Mouse (Mus musculus): ENCODE measurements around the gene Enc1.

Gene Enc1

DNA sequence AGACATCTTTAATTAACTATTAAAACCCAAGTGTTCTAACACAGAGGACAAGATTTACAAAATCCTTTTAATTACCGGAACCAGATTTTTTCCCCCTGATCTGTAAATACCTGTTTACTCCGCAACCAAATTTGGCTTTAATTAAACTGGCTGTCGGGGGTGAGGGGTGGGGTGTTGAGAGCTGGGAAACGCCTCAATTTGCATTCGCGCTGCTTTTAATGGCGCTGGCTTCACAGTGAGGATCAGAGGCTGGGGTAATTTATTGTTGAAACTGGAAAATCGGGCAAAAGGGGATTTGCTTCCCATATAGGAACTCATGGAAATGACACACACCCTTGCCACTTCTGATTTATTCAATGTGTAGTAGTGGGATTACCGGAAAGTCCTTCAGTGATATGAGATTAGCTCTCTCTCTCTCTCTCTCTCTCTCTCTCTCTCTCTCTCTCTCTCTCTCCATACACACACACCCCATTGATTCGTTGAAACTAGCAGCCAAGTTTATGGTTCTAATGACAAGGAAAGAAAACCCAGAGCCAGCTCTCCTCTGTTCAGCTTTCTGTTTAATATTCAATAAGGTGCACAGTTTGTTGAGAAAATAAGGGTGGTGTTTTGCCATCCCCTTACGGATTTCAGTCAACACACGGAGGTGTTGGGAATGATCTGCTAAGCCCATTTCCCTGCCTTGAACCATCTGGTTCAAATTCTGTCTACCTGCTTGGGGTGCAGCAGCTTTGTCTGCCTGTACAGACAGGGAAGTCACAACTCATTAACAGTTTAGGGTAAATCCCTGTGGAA, 51.7 kb downstream of the Enc1 start:
- DNase-seq: no peak

DNA sequence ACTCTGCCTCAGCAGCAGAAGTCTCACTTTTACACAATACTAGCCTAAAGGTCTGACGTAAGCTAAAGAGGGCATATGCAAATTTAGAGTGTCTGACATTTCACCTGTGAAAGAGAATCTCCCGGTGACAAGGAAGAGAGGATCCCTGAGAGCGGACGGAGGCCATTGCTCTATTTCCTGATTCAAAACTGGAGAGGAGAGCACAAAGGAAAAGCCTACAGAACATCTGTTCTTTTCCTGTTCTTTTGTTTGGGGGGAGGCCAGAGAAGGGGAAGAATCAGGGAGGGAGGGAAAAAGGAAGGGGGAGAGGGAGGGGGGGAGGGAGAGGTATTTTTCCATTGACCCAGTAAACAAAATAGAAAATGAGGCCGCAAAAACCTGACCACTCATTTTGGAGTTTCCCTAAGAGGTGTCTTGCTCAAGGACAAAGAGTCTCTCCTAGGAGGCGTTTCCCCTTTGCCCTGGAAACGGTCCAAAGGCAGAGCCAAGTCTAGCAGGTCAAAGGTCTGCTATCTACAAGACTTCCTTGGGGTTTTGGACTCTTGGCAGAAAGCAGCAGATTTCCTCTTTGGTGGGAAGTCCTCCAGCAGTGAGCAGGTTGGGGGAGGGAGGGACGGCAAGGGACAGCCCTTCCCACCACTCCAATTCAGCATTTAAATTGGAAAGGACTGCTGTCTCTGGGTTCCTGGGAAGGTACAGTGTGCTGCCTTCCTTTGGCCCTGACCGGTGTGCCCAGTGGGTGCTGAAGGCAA, 54.4 kb downstream of the Enc1 start:
- peak; percentile 59 to 73 for DNase-seq

DNA sequence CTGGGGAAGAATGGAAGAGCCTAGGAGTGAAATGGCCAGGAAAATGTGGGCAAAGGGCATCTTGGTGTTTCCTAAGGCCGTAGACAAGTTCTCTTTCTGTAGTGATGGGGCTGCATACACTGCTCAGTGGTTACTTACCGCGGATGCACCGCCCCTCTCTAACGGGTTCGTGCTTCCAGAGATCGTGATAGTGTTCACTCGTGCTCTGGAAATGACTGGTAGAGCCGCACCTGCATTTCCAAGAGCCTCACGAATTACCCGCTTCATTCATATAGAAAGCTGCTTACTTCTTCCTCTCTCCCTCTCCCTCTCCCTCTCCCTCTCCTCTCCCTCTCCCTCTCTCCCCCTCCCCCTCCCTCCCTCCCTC, 54.9 kb downstream of the Enc1 start:
- DNase-seq: no peak

DNA sequence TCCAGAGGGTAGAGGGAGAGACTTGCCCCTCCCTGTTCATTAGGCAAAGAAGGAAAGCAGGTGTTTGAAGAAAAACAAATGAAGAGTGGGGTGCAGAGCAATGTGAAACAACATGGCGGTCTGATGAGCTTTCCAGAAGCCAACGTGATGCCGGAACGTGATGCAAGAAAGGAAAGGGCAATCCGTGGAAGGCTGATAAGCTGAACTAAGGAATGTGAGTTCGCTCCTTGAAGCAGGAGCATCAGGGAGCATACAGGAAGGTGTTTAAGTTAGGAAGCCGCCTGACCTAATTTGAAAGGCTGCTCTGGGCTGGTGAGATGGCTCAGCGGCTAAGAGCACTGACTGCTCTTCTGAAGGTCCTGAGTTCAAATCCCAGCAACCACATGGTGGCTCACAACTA, 55.4 kb downstream of the Enc1 start:
- DNase-seq: no peak

DNA sequence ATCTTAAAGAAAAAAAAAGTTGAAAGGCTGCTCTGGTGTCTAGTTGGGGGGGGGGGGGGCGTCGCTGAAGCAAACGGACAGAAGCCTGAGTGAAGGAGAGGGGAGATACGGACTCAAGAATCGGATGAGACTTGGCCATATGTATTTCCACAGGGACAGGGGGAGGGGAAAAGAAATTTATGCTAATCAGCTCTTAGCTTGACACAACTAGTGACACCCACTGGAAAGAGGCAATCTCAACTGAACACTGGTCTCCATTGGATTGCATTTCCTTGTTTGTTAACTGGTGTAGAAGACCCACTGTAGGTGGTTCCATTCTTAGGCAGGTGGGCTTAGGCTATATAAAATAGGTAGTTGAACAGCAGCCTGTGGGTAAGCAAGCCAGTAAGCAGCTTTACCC, 55.9 kb downstream of the Enc1 start:
- DNase-seq: no peak

DNA sequence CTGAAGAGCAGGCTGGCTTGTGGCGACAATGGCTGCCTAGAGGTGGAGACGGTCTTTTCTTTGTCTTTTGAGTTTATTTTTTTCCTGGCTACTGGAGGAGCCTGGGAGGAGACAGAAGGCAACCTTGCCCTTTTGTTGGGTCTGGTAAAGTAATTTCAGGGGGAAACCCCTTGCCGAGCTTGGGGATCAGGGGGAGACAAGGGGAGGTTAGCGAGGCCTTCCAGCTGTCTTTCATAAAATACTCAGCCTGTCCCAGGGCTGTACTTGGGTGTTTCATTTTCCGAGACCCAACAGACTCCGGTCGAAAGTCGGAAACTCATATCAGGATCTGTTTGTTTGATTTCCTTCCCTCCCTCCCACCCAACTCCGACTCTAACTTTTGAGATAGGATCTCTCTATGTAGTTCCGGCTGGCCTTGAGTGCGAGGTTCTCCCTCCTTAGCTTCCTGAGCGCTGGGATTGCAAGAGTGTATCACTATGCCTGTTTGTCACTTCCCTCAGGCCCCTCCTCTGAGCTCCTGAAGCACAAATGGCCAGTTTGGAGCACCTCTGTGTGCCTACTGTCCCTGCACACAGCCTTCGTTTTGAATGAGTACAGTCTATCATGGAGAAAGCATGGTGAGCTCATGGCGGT, 56.6 kb downstream of the Enc1 start:
- DNase-seq: no peak

DNA sequence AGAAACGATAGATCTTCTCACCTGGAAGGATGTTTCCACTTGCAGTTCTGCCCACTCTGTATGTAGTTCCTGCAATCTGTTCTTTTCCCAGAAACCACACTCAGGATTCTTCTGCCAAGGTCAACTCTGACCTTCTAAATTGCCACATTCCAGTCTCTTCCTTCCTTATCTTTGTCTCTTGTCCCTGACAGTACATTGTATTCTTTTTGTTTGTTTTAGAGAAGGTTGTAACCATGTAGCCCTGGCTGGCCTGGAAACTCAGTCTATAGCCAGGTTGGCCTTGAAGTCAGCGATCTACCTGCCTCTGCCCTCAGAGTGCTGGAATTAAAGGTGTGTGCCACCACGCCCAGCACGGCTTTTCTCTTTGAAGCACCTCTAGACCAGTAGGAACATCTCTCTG, 58.0 kb downstream of the Enc1 start:
- DNase-seq: no peak

DNA sequence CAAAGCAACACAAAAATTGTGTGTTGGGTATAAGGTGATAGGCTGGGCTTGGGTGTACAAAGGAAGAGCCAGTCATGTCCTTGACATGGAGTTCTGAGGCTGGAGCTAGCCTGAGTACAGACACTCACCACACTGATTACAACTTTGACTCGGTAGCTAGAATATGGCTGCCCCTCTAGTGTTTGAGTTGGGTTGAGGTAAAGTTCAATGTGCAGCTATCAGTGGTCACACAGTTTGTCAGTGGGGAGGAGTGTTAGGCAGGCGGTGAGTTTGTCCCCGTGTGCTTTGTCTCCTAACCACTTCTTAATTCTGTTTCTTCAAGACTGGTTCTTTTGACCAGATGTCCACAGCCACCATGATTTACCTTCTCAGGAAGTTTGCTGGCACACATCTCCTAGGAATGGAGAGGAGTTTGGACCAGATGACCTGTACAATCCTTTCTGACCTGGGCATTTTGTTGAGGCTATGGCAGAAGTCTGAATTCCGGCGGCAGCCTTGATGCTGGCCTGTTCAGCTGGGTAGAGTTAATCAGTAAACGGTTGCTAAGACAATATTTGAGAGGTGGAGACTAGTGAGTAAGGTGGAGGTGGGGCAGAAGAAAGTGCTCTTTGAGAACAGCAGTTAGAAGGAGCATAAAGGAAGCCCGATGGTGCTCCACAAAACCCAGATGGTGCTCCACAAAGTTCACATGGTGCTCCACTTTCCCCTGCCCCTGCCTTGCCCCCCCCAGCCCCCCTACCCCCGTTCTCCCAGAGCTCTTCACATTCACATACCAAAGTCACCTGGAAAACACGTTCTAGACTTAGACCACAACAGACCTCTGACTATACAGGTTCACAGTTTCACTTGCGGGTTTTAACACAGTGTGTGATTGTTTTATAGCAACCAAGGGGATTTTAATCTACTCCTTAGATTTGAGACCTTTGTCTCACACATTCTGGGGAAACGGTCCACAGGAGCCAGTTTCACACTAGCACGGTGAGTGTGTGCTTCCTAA, 59.3 kb downstream of the Enc1 start:
- DNase-seq: peak; percentile 31 to 68
